Mouse (Mus musculus) liver, postnatal 0 days (tissue): Measurements from ENCODE around the gene Dab1. TPM values are rescaled to one million over a fixed set of nuclear protein-coding genes. Genes with fewer than 3 reads are reported as not detected.

Source experiments
- ATAC-seq: fragments of 200-750 bp; cut with Nextera tagmentation; 2 replicates; pipeline ENCODE4 v1.8.0; 2017; ENCODE audit warnings: mild to moderate bottlenecking, moderate library complexity
- DNase-seq: peaks from one replicate; pipeline ENCODE4 v3.0.0-alpha.2; 2016
- H3K27ac ChIP-seq: fragments of 300-500 bp; sonication (generic); 2 replicates; pipeline ENCODE4 v1.5.1; 2014; ENCODE audit warnings: antibody characterized with exemption, moderate library complexity, mild to moderate bottlenecking, low read depth
- H3K27me3 ChIP-seq: fragments of 300-500 bp; sonication (generic); 2 replicates; pipeline ENCODE4 v1.6.1; 2014; ENCODE audit warnings: low read length, control low read depth, mixed read lengths; ENCODE audit not compliant: insufficient read depth
- H3K36me3 ChIP-seq: fragments of 300-500 bp; sonication (generic); replicated peaks from 2 replicates; pipeline ENCODE4 v1.6.1; 2014; ENCODE audit warnings: mild to moderate bottlenecking, control low read depth, low read length, moderate library complexity, mixed read lengths; ENCODE audit not compliant: insufficient read depth
- H3K4me1 ChIP-seq: fragments of 300-500 bp; sonication (generic); 2 replicates; pipeline ENCODE4 v1.6.1; 2014; ENCODE audit warnings: antibody characterized with exemption, mild to moderate bottlenecking, control low read depth; ENCODE audit not compliant: insufficient read depth
- H3K4me2 ChIP-seq: fragments of 300-500 bp; sonication (generic); 2 replicates; pipeline ENCODE4 v1.6.1; 2014; ENCODE audit warnings: low read depth, mild to moderate bottlenecking, low read length, moderate library complexity, mixed read lengths
- H3K4me3 ChIP-seq: fragments of 300-500 bp; sonication (generic); 2 replicates; pipeline ENCODE4 v1.5.1; 2014; ENCODE audit warnings: low read depth, low read length
- H3K9ac ChIP-seq: fragments of 300-500 bp; sonication (generic); replicated peaks from 2 replicates; pipeline ENCODE4 v1.6.1; 2014; ENCODE audit warnings: mild to moderate bottlenecking, moderate library complexity
- H3K9me3 ChIP-seq: fragments of 300-500 bp; sonication (generic); 2 replicates; pipeline ENCODE4 v1.6.1; 2016; ENCODE audit warnings: mild to moderate bottlenecking, control low read depth, low read length, mixed read lengths
- CTCF ChIP-seq: sonication (generic); IDR thresholded peaks from 2 replicates; pipeline ENCODE4 v1.5.1; 2016; ENCODE audit warnings: antibody characterized with exemption, low read depth
- EP300 ChIP-seq: IDR thresholded peaks from 2 replicates; pipeline ENCODE4 v1.6.1; 2016; ENCODE audit warnings: antibody characterized with exemption, low read depth, mild to moderate bottlenecking
- WGBS: fragments of 180-500 bp; shearing (Covaris S2); extraction: QIAGEN DNeasy Blood & Tissue Kit; methylation state at CpG from one replicate; pipeline ENCODE4 v1.1.7; 2014; ENCODE audit not compliant: insufficient replicate concordance; 5-methylcytosine and 5-hydroxymethylcytosine counted together
- polyA plus RNA-seq: library from polyadenylated mRNA; unstranded; fragments of >200 nt; fragmentation: Nextera tagmentation; extraction: Ambion mirVana; gene quantifications from 2 replicates; pipeline ENCODE4 v1.2.1, GENCODE M21; 2015

The Dab1 gene
- polyA plus RNA-seq, 1 experiment from 2014 or later: 1.1 TPM

DNA sequence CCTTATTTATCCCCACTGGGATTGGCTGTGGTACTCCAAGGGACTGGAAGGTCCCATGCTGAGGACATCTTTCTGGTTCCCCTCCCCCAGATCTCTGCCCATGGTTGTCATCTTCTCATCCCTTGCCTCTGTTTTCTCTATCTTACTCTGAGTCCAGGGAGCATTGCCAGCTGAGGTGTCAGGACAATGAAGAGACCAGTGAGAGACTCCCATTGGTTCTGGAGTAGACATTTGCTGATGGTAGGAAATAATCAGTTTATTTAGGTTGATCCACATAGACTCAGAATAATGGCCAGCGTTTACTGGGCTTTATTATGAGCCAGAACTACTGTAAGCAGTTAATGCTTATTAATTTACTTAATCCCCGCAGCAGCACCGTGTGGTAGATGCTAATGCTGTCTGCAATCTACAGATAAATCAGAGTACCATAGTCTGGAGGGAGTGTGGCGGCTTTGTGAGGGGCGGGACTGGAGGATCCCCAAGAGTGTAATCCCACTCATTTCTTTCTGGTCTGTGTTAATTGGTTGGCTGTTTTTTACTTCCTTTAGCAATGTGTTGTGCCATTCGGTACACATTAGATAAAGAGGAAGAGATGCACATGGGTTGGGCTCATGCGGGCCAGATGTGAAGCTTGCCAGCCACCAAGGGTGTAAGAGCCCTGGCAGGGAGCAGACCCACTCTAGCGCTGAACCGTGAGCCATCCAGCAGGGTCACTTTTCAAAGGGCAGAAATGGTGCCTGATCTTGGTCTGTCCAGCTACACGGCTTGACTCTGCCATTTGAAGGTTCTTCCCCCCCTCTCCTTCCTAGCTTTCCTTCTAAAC lies 824.0 kb downstream of the Dab1 start:
- DNase-seq: no peak
- Histone ChIP-seq H3K27ac (no peak overlapping the region), H3K27me3 (no peaks in the 10 kb centered on the region), H3K9me3 (no peaks in the 10 kb centered on the region), H3K36me3 (no peaks in the 10 kb centered on the region), H3K4me2 (no peak overlapping the region), H3K4me1 (no peaks in the 10 kb centered on the region), H3K9ac (no peak overlapping the region), H3K4me3 (no peak overlapping the region)
- 66% methylated on average over 10 of the region's 10 CpGs for WGBS
- TF ChIP-seq CTCF (no peak), EP300 (no peak)
- no peak for ATAC-seq

- Histone ChIP-seq H3K4me2 (no peak overlapping the region), H3K9ac (no peak overlapping the region), H3K27me3 (no peaks in the 10 kb centered on the region), H3K9me3 (no peaks in the 10 kb centered on the region), H3K4me3 (no peak overlapping the region), H3K36me3 (no peaks in the 10 kb centered on the region), H3K4me1 (no peaks in the 10 kb centered on the region), H3K27ac (no peak overlapping the region)
- DNase-seq (no peak), ATAC-seq (no peak)
- TF ChIP-seq CTCF (no peak), EP300 (no peak)
- WGBS: 20% methylated on average over 8 of the region's 8 CpGs
These were observed 824.6 kb downstream of the Dab1 start for GRCm38 (mm10) chr4:104443775-104444174.

DNA sequence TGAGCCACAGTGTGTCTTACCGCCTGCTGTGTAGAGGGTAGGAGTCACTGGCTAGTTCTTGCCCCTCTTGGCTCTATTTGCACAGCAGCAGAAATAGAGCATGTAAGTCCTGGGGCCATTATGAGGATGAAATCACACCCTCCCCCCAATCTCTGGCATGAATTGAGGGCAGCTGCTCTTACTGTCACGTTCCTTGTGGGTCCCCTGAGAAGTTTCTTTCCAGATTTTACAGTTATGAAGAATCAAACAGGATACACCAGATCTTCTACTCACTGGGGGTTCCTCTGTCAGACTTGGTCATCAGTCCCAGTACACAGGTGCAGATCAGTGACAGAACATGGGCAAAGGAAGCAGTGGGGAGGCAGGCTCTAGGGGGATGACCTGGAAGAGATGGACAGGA lies 825.8 kb downstream of the Dab1 start:
- no peaks in the 10 kb centered on the region for H3K27me3 ChIP-seq
- no peak overlapping the region for H3K9ac ChIP-seq
- no peak for DNase-seq
- no peaks in the 10 kb centered on the region for H3K9me3 ChIP-seq
- no peak overlapping the region for H3K4me2 ChIP-seq
- H3K27ac ChIP-seq: no peak overlapping the region
- TF ChIP-seq EP300: no peak
- TF ChIP-seq CTCF: no peak
- no peak for ATAC-seq
- H3K36me3 ChIP-seq: no peaks in the 10 kb centered on the region
- H3K4me3 ChIP-seq: no peak overlapping the region
- 84% methylated on average over 2 of the region's 2 CpGs for WGBS
- no peaks in the 10 kb centered on the region for H3K4me1 ChIP-seq

GRCm38 (mm10) chr4:104448199-104448598 lies 829.0 kb downstream of the Dab1 start:
- Histone ChIP-seq H3K9me3 (no peaks in the 10 kb centered on the region), H3K4me1 (no peaks in the 10 kb centered on the region), H3K4me2 (no peak overlapping the region), H3K9ac (no peak overlapping the region), H3K36me3 (no peaks in the 10 kb centered on the region), H3K27ac (no peak overlapping the region), H3K27me3 (no peaks in the 10 kb centered on the region), H3K4me3 (no peak overlapping the region)
- ATAC-seq (no peak), DNase-seq (no peak)
- TF ChIP-seq EP300 (no peak), CTCF (no peak)
- WGBS: 81% methylated on average over 1 of the region's 1 CpGs

DNA sequence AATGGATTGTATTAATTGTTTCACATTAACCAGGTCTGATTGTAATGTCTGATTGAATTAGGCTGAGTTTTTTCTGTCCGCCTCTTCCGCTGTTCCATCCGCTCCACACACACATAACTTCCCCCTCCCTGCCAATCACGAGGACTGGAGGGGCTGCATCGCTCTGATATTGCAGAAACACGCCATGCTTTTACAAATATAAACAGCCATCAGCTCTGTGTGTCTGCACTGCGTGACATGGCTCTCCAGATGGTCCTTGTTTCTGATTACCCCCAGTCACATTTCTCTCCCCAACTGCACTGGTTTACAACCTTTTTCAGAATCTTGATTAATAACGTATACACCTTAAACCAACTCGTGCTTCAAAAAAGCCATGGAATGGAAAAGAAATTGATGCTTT lies 831.5 kb downstream of the Dab1 start:
- H3K4me1 ChIP-seq: no peaks in the 10 kb centered on the region
- no peak overlapping the region for H3K4me3 ChIP-seq
- H3K9me3 ChIP-seq: no peaks in the 10 kb centered on the region
- no peak overlapping the region for H3K4me2 ChIP-seq
- no peak for TF ChIP-seq CTCF
- TF ChIP-seq EP300: no peak
- 75% methylated on average over 9 of the region's 9 CpGs for WGBS
- no peak for ATAC-seq
- H3K9ac ChIP-seq: no peak overlapping the region
- no peaks in the 10 kb centered on the region for H3K27me3 ChIP-seq
- H3K27ac ChIP-seq: no peak overlapping the region
- no peaks in the 10 kb centered on the region for H3K36me3 ChIP-seq
- no peak for DNase-seq

- no peak overlapping the region for H3K4me3 ChIP-seq
- no peak overlapping the region for H3K4me2 ChIP-seq
- H3K36me3 ChIP-seq: no peaks in the 10 kb centered on the region
- DNase-seq (no peak), ATAC-seq (no peak)
- no peak overlapping the region for H3K9ac ChIP-seq
- no peaks in the 10 kb centered on the region for H3K9me3 ChIP-seq
- WGBS: 64% methylated on average over 7 of the region's 7 CpGs
- H3K27me3 ChIP-seq: no peaks in the 10 kb centered on the region
- H3K27ac ChIP-seq: no peak overlapping the region
- H3K4me1 ChIP-seq: no peaks in the 10 kb centered on the region
- TF ChIP-seq EP300 (no peak), CTCF (no peak)
These were observed 833.4 kb downstream of the Dab1 start for GRCm38 (mm10) chr4:104452587-104452986.
